Mouse (Mus musculus) hindbrain, embryonic 15.5 days (tissue): ENCODE data around the gene Zfp831. TPM values are rescaled to one million over a fixed set of nuclear protein-coding genes. Genes with fewer than 3 reads are reported as not detected.

Experiments used
- ATAC-seq: fragments of 200-750 bp; cut with Nextera tagmentation; 2 replicates; pipeline ENCODE4 v1.8.0; 2017; ENCODE audit warnings: low read depth, moderate number of reproducible peaks, moderate TSS enrichment; ENCODE audit not compliant: low FRiP score
- H3K27ac ChIP-seq: fragments of 300-500 bp; sonication (generic); replicated peaks from 2 replicates; pipeline ENCODE4 v1.5.1; 2015; ENCODE audit warnings: mild to moderate bottlenecking, inconsistent platforms
- H3K27me3 ChIP-seq: fragments of 300-500 bp; sonication (generic); 2 replicates; pipeline ENCODE4 v1.6.1; 2015; ENCODE audit warnings: control low read depth, inconsistent platforms
- H3K36me3 ChIP-seq: fragments of 300-500 bp; sonication (generic); 2 replicates; pipeline ENCODE4 v1.6.1; 2015; ENCODE audit warnings: control low read depth, inconsistent platforms
- H3K4me1 ChIP-seq: fragments of 300-500 bp; sonication (generic); replicated peaks from 2 replicates; pipeline ENCODE4 v1.6.1; 2015; ENCODE audit warnings: control low read depth, inconsistent platforms
- H3K4me2 ChIP-seq: fragments of 300-500 bp; sonication (generic); 2 replicates; pipeline ENCODE4 v1.6.1; 2015; ENCODE audit warnings: moderate library complexity, mild to moderate bottlenecking, inconsistent platforms
- H3K4me3 ChIP-seq: fragments of 300-500 bp; sonication (generic); 2 replicates; pipeline ENCODE4 v1.5.1; 2015; ENCODE audit warnings: mild to moderate bottlenecking, inconsistent platforms
- H3K9ac ChIP-seq: fragments of 300-500 bp; sonication (generic); 2 replicates; pipeline ENCODE4 v1.6.1; 2015; ENCODE audit warnings: inconsistent platforms
- H3K9me3 ChIP-seq: fragments of 300-500 bp; sonication (generic); 2 replicates; pipeline ENCODE4 v1.6.1; 2016; ENCODE audit warnings: control low read depth, inconsistent platforms
- WGBS: fragments of 180-500 bp; shearing (Covaris S2); methylation state at CpG from one replicate; pipeline ENCODE4 v1.1.7; 2015; 5-methylcytosine and 5-hydroxymethylcytosine counted together
- polyA plus RNA-seq: library from polyadenylated mRNA; unstranded; fragments of >200 nt; fragmentation: Nextera tagmentation; extraction: Ambion mirVana; gene quantifications from 2 replicates; pipeline ENCODE4 v1.2.1, GENCODE M21; 2015

The Zfp831 gene
- polyA plus RNA-seq, 1 experiment from 2014 or later, result 0.01 TPM

GRCm38 (mm10) chr2:174701351-174701750 is 58.0 kb downstream of the Zfp831 start:
- Histone ChIP-seq H3K4me2 (no peak overlapping the region), H3K4me1 (no peaks in the 10 kb centered on the region), H3K9ac (no peak overlapping the region), H3K9me3 (no peaks in the 10 kb centered on the region), H3K36me3 (no peaks in the 10 kb centered on the region), H3K27ac (no peak overlapping the region), H3K27me3 (no peaks in the 10 kb centered on the region), H3K4me3 (no peak overlapping the region)
- no peak for ATAC-seq
- WGBS, result 57% methylated on average over 8 of the region's 8 CpGs

DNA sequence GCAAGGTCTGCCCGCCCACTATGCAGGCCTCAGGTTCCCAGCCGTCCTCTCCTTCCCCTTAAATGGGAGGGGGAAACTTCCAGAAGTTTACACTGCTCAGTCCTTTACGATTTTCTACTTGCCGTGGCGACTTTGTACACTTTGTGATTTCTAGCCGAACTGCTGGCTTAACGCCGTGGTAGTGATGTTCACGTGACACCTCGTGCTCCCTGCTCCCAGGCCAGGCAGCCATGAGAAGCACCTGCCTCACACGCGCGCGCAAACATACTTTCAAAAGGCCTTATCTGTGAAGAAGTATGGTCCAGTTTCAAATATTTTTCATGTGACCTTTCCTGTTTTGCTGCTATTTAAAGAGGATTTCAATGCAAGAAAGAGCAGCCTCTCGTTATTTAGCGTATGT is 63.8 kb downstream of the Zfp831 start:
- Histone ChIP-seq H3K36me3 (no peaks in the 10 kb centered on the region), H3K9ac (no peak overlapping the region), H3K4me1 (no peaks in the 10 kb centered on the region), H3K27me3 (no peaks in the 10 kb centered on the region), H3K9me3 (no peaks in the 10 kb centered on the region), H3K27ac (no peak overlapping the region), H3K4me2 (no peak overlapping the region), H3K4me3 (no peak overlapping the region)
- ATAC-seq, result no peak
- 94% methylated on average over 16 of the region's 16 CpGs for WGBS

DNA sequence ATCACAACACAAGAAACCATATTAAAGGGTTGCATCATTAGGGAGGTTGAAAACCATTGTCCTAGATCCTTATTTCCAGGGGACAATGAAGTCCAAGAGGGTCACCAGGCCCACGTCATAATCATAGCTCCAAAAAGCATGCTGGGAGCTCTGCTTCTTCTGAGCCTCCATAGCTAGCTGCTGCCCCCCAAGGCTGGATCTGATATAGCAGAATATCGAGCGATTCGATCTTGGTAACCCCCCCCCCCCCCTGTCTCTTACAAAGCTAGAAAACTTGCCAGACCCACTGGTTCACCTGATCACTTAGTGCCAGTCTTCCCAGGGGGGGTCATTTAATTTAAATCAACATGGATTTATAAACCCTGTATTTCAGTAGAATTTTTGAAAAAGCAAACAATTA is 65.3 kb downstream of the Zfp831 start:
- Histone ChIP-seq H3K9ac (no peak overlapping the region), H3K4me3 (no peak overlapping the region), H3K9me3 (no peaks in the 10 kb centered on the region), H3K36me3 (no peaks in the 10 kb centered on the region), H3K4me1 (no peaks in the 10 kb centered on the region), H3K27me3 (no peaks in the 10 kb centered on the region), H3K27ac (no peak overlapping the region), H3K4me2 (no peak overlapping the region)
- ATAC-seq, result no peak
- WGBS, result 80% methylated on average over 4 of the region's 4 CpGs

- no peak overlapping the region for H3K4me2 ChIP-seq
- no peak overlapping the region for H3K9ac ChIP-seq
- H3K4me1 ChIP-seq, result no peaks in the 10 kb centered on the region
- ATAC-seq, result no peak
- no peak overlapping the region for H3K27ac ChIP-seq
- no peaks in the 10 kb centered on the region for H3K36me3 ChIP-seq
- no peaks in the 10 kb centered on the region for H3K9me3 ChIP-seq
- WGBS, result 58% methylated on average over 3 of the region's 3 CpGs
- H3K4me3 ChIP-seq, result no peak overlapping the region
- H3K27me3 ChIP-seq, result no peaks in the 10 kb centered on the region
Observed at GRCm38 (mm10) chr2:174710185-174710584, 66.9 kb downstream of the Zfp831 start.

DNA sequence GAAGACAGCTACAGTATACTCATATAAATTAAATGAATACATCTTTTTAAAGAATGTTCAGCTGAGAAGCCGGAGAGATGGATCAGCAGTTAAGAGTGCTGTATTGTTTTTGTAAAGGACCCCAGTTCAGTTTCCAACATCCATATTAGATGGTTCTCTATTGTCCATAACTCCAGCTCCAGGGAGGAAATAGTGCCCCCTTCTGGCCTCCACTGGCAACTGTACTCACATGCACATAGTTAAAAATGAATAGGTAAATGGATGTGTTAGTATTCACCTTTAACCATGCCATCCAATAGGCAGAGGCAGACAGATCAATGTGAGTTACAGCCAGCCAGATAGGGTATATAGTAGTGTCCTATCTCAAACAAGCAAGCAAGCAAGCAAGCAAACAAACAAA is 68.7 kb downstream of the Zfp831 start:
- no peaks in the 10 kb centered on the region for H3K4me1 ChIP-seq
- 100% methylated on average over 1 of the region's 1 CpGs for WGBS

GRCm38 (mm10) chr2:174715938-174716337 is 72.6 kb downstream of the Zfp831 start:
- Histone ChIP-seq H3K4me3 (no peak overlapping the region), H3K27ac (no peak overlapping the region), H3K9me3 (no peaks in the 10 kb centered on the region), H3K27me3 (no peaks in the 10 kb centered on the region), H3K36me3 (no peaks in the 10 kb centered on the region), H3K4me2 (no peak overlapping the region), H3K9ac (no peak overlapping the region), H3K4me1 (no peaks in the 10 kb centered on the region)
- no peak for ATAC-seq

More for the DNA sequence above, 68.7 kb downstream of the Zfp831 start:
- H3K4me2 ChIP-seq, result no peak overlapping the region
- no peak overlapping the region for H3K9ac ChIP-seq
- H3K36me3 ChIP-seq, result no peaks in the 10 kb centered on the region
- H3K27ac ChIP-seq, result no peak overlapping the region
- no peak for ATAC-seq
- H3K4me3 ChIP-seq, result no peak overlapping the region
- no peaks in the 10 kb centered on the region for H3K27me3 ChIP-seq
- H3K9me3 ChIP-seq, result no peaks in the 10 kb centered on the region

DNA sequence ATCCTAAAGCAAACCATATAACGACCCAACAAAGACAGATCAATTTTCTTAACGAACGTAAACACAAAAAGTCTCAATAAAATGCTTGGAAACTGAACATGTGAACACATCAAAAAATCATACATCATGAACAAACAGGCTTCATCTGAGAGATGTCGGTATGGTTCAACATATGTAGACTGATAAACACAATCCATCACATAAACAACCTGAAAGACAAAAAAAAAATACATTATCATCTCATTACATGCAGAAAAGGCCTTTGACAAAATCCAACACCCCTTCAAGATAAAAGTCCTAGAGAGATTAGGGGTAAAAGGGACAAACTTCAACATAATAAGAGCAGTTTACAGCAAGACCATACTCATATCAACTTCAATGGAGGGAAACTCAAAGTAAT is 74.5 kb downstream of the Zfp831 start:
- no peak for ATAC-seq
- H3K36me3 ChIP-seq, result no peaks in the 10 kb centered on the region
- no peaks in the 10 kb centered on the region for H3K9me3 ChIP-seq
- H3K9ac ChIP-seq, result no peak overlapping the region
- H3K4me2 ChIP-seq, result no peak overlapping the region
- H3K27me3 ChIP-seq, result no peaks in the 10 kb centered on the region
- H3K27ac ChIP-seq, result no peak overlapping the region
- no peak overlapping the region for H3K4me3 ChIP-seq
- WGBS, result 94% methylated on average over 4 of the region's 4 CpGs
- no peaks in the 10 kb centered on the region for H3K4me1 ChIP-seq

DNA sequence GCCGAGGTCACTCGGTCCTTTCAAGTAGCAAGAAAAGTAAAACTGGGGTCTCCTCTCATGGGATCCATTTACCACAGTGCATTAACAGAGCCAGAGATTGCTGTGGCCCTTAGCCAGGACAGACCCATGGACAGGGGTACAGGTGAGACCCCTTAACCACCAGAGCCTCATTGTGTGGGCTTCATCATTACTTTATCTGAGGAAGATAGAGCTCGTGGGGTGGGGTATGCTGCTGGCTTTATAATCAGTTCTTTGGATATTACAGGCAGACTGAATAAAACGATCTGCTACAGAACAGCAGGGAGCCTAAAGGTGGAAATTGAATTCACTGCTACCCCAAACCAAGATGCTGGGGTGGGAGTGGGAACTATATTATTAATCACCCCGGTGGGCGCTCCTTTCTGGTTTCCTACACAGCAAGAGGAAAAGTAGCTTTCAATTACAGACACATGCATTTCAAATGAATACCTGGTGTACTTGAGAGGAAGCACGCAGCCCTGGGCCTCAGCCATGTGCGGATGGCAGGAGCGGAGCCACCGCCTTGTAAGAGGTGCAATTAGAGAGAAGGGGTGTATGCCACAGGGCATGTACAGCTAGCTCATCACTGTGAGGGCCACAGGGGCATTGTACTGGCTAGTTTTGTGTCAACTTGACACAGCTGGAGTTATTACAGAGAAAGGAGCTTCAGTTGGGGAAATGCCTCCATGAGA is 83.9 kb downstream of the Zfp831 start:
- Histone ChIP-seq H3K4me2 (no peak overlapping the region), H3K4me3 (no peak overlapping the region), H3K4me1 (0 out of 2 replicates have a peak, but pooled peaks cover 6% of the 10 kb centered on the region), H3K36me3 (no peaks in the 10 kb centered on the region), H3K27ac (no peak overlapping the region), H3K27me3 (no peaks in the 10 kb centered on the region), H3K9ac (no peak overlapping the region), H3K9me3 (no peaks in the 10 kb centered on the region)
- WGBS, result 69% methylated on average over 10 of the region's 10 CpGs
- ATAC-seq, result no peak

- ATAC-seq, result no peak
- no peaks in the 10 kb centered on the region for H3K9me3 ChIP-seq
- no peaks in the 10 kb centered on the region for H3K36me3 ChIP-seq
- H3K4me3 ChIP-seq, result no peak overlapping the region
- no peak overlapping the region for H3K9ac ChIP-seq
- H3K27ac ChIP-seq, result no peak overlapping the region
- no peaks in the 10 kb centered on the region for H3K4me1 ChIP-seq
- H3K27me3 ChIP-seq, result no peaks in the 10 kb centered on the region
- 89% methylated on average over 5 of the region's 5 CpGs for WGBS
- no peak overlapping the region for H3K4me2 ChIP-seq
Observed at GRCm38 (mm10) chr2:174731939-174732338, 88.6 kb downstream of the Zfp831 start.

GRCm38 (mm10) chr2:174735270-174735669 is 91.9 kb downstream of the Zfp831 start:
- Histone ChIP-seq H3K4me3 (no peak overlapping the region), H3K27me3 (no peaks in the 10 kb centered on the region), H3K9me3 (no peaks in the 10 kb centered on the region), H3K4me1 (no peaks in the 10 kb centered on the region), H3K9ac (no peak overlapping the region), H3K36me3 (no peaks in the 10 kb centered on the region), H3K27ac (no peak overlapping the region), H3K4me2 (no peak overlapping the region)
- WGBS, result 100% methylated on average over 1 of the region's 1 CpGs
- no peak for ATAC-seq

- Histone ChIP-seq H3K27me3 (no peaks in the 10 kb centered on the region), H3K4me3 (no peak overlapping the region), H3K4me2 (no peak overlapping the region), H3K36me3 (no peaks in the 10 kb centered on the region), H3K4me1 (no peaks in the 10 kb centered on the region), H3K27ac (no peak overlapping the region), H3K9me3 (no peaks in the 10 kb centered on the region), H3K9ac (no peak overlapping the region)
- no peak for ATAC-seq
- WGBS, result 96% methylated on average over 1 of the region's 1 CpGs
Observed at GRCm38 (mm10) chr2:174747182-174747581, 103.8 kb downstream of the Zfp831 start.

DNA sequence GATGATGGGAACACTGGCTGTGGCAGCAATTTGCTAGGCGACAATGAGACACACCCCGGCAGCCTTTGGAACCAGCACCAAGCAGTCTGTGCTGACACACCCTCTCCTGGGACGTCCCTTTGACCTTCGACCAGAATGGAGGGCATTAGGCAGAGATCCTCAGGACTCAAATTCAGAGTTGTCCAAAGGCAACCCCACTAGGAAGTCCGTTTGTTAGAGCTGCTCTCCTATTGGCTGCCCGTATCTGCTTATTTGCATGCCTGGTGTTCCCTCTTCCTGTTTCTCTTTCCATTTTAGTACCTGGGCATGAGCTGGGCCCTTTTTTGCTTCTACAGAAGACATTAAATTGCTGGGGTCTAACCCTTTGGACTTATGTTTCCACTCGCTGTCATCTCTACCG is 105.0 kb downstream of the Zfp831 start:
- H3K36me3 ChIP-seq, result no peaks in the 10 kb centered on the region
- no peak overlapping the region for H3K4me2 ChIP-seq
- no peak overlapping the region for H3K27ac ChIP-seq
- WGBS, result 84% methylated on average over 8 of the region's 8 CpGs
- no peak overlapping the region for H3K9ac ChIP-seq
- H3K9me3 ChIP-seq, result no peaks in the 10 kb centered on the region
- no peak for ATAC-seq
- H3K27me3 ChIP-seq, result no peaks in the 10 kb centered on the region
- no peak overlapping the region for H3K4me3 ChIP-seq
- no peaks in the 10 kb centered on the region for H3K4me1 ChIP-seq

DNA sequence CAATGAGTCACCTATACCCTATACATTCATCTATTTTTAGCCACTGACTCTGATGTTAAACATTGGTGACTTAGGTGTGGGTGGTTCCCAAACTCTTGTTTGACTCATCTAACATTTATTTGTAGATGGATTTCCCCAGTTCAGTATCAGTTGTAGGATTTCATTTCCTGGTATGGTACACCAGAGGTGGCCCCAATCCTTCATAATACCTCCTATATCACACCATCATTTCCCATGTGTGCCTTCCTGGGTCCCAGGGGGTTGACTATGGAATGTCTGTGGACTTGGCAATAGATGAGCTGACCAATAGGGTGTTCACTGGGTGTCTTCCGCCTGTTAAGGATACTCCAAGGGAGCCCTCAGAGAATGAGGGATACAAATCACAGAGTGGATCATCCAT is 109.9 kb downstream of the Zfp831 start:
- no peaks in the 10 kb centered on the region for H3K27me3 ChIP-seq

More for the DNA sequence above, 109.9 kb downstream of the Zfp831 start:
- no peak overlapping the region for H3K4me3 ChIP-seq
- WGBS, result 91% methylated on average over 1 of the region's 1 CpGs
- no peak overlapping the region for H3K27ac ChIP-seq
- H3K9ac ChIP-seq, result no peak overlapping the region
- no peak overlapping the region for H3K4me2 ChIP-seq
- no peak for ATAC-seq
- no peaks in the 10 kb centered on the region for H3K4me1 ChIP-seq
- H3K36me3 ChIP-seq, result no peaks in the 10 kb centered on the region
- no peaks in the 10 kb centered on the region for H3K9me3 ChIP-seq
